Mouse (Mus musculus) mouse trophoblast stem cell (cell line): ENCODE data around the gene Gm10053.
"Not testable (repeated sequence)": the region's sequence is repeated elsewhere in the genome, so short reads cannot be mapped to it uniquely, and the experiment has no call there.

Experiments
- in situ Hi-C, 2 experiments: fragments of 300-500 bp; cut with MseI, MboI; formaldehyde crosslinking; loops; 2 replicates in 1 of 2; 3 replicates in 1 of 2; pipeline ENCODE4 v1.15.1; 2025

The Gm10053 gene

GRCm38 (mm10) chr19:24875129-24875870, at the start of gene Gm10053:
Gene Gm10053, plus strand, starts transcription at chr19:24875686.
- in situ Hi-C loops = not testable (repeated sequence)

- in situ Hi-C loops = no loop called here
Measured at GRCm38 (mm10) chr19:24842080-24842479, 33.4 kb upstream of the Gm10053 start.

- in situ Hi-C loops = no loop called here
Measured at GRCm38 (mm10) chr19:24845007-24845546, 30.4 kb upstream of the Gm10053 start.

GRCm38 (mm10) chr19:24848345-24848744, 27.1 kb upstream of the Gm10053 start:
- in situ Hi-C loops = no loop called here

- in situ Hi-C loops = no loop called here
Measured at GRCm38 (mm10) chr19:24848844-24849243, 26.6 kb upstream of the Gm10053 start.

GRCm38 (mm10) chr19:24851456-24852315, 23.8 kb upstream of the Gm10053 start:
- in situ Hi-C loops = loop anchor here in 1 of 2 experiments (25.0 kb wide), 1 partner anchor 539 kb away; no protein-coding TSS in a partner anchor

- in situ Hi-C loops = loop anchor here in 1 of 2 experiments (10.0 to 25.0 kb wide), 2 partner anchors 246 to 549 kb away; no protein-coding TSS in a partner anchor
Measured at GRCm38 (mm10) chr19:24861276-24861611, 14.2 kb upstream of the Gm10053 start.

- in situ Hi-C loops = loop anchor here in 1 of 2 experiments (10.0 to 25.0 kb wide), 2 partner anchors 247 to 550 kb away; no protein-coding TSS in a partner anchor
Measured at GRCm38 (mm10) chr19:24861612-24862451, 13.7 kb upstream of the Gm10053 start, which contains the start of gene Pgm5. Gene Pgm5, minus strand, starts transcription at chr19:24861855.

GRCm38 (mm10) chr19:24865436-24865835, 10.1 kb upstream of the Gm10053 start:
- in situ Hi-C loops = loop anchor here in 1 of 2 experiments (10.0 to 25.0 kb wide), 2 partner anchors 251 to 553 kb away; no protein-coding TSS in a partner anchor

- in situ Hi-C loops = loop anchor here (5.0 to 25.0 kb wide), 2 partner anchors 164 to 559 kb away; no protein-coding TSS in a partner anchor
Measured at GRCm38 (mm10) chr19:24871037-24871635, 4.3 kb upstream of the Gm10053 start.

- in situ Hi-C loops = loop anchor here (5.0 to 25.0 kb wide), 2 partner anchors 167 to 562 kb away; no protein-coding TSS in a partner anchor
Measured at GRCm38 (mm10) chr19:24873873-24874272, 1.6 kb upstream of the Gm10053 start.

GRCm38 (mm10) chr19:24881237-24881636, 5.8 kb downstream of the Gm10053 start:
- in situ Hi-C loops = loop anchor here in 1 of 2 experiments (10.0 kb wide), 2 partner anchors 256 to 576 kb away; no protein-coding TSS in a partner anchor

GRCm38 (mm10) chr19:24885504-24885903, 10.0 kb downstream of the Gm10053 start:
- in situ Hi-C loops = loop anchor here in 1 of 2 experiments (10.0 kb wide), 2 partner anchors 261 to 581 kb away; no protein-coding TSS in a partner anchor

- in situ Hi-C loops = loop anchor here in 1 of 2 experiments (10.0 kb wide), 2 partner anchors 262 to 582 kb away; no protein-coding TSS in a partner anchor
Measured at GRCm38 (mm10) chr19:24886888-24887287, 11.4 kb downstream of the Gm10053 start.

GRCm38 (mm10) chr19:24896536-24896935, 21.1 kb downstream of the Gm10053 start:
- in situ Hi-C loops = no loop called here

GRCm38 (mm10) chr19:24897006-24897895, 21.8 kb downstream of the Gm10053 start:
- in situ Hi-C loops = no loop called here

GRCm38 (mm10) chr19:24897896-24898736, 22.6 kb downstream of the Gm10053 start:
- in situ Hi-C loops = no loop called here
